Mouse (Mus musculus): ENCODE results near the gene Ust. TPM values are rescaled to one million over a fixed set of nuclear protein-coding genes. Genes with fewer than 3 reads are reported as not detected.

Gene Ust
- polyA plus RNA-seq, 1 experiment from 2014 or later: 4.1 TPM

DNA sequence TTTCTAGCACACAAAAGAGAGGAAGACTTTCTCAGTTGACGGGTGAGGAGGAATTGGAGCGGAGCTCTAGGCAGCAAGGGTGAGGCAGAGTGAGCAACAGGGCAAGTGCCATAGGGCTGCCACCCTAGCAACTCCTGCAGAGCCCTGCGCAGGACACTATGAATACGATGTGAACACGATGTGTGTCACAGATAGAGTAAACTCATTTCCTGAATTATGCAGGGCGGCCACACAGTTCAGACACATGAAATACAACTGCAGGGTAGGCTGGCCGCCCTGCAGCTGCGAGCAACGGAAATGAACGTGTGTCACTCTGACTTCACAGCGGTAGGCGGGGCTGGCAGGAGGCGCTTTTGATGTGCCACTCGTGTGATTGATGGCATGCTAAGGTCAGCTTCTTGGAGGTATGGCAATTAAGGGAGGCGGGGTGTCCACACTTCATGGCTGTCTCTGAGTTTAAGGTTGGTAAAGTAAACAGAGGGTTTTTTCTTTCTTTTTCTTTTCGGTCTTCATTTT, 304.7 kb downstream of the Ust start:
- H3K4me3 ChIP-seq (ENCODE audit: low read length): no peak overlapping the region
- WGBS: 7% methylated on average over 16 of the region's 16 CpGs
- peaks cover 21% of the 10 kb centered on the region for H3K4me1 ChIP-seq (replicated peaks; ENCODE audit: control insufficient read depth, insufficient read depth, low read length)
- peak overlapping the region; percentile 38 for H3K4me2 ChIP-seq (ENCODE audit: low read depth, low read length)
- ATAC-seq (ENCODE audit: low read depth): peak; percentile 66
- H3K27me3 ChIP-seq (ENCODE audit: control insufficient read depth, insufficient read depth, low read depth, low read length): no peaks in the 10 kb centered on the region
- H3K27ac ChIP-seq (ENCODE audit: low read length): no peak overlapping the region; the same call in 1 of the 2 replicates
- no peaks in the 10 kb centered on the region for H3K36me3 ChIP-seq (ENCODE audit: control insufficient read depth, insufficient read depth, low read length)
- no peaks in the 10 kb centered on the region for H3K9me3 ChIP-seq (ENCODE audit: control insufficient read depth, low read length)
- H3K9ac ChIP-seq (ENCODE audit: low read length): no peak overlapping the region

DNA sequence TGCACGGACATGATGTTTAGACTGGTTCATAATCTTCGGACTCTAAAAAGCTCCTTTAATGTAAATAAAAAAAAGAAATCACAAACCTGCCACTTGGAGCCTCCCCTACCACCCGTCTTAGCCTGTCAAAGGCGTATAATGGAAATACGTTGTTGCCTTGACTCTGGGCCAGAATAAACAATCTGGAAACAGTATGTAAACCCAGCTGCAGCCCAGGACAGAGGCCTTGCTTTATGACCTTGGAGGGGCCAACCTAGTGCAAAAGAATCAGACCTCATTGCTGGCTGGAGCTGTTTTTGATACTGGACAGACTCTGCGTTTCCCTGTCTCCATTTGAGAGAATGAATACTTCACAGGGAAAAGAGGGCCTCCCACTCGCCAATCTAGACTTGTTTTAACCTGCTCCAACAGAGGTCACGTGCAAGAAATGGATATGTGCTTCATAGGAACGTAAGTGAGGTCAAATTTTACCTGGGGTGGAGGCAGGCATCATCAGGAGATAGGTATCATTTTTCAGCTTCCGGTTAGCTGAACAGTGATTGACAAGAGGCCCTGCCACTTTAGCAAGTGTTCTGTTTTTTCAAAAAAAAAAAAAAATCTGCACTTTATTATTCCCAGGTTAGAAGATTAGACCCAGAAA, 305.2 kb downstream of the Ust start:
- Histone ChIP-seq H3K9me3 (ENCODE audit: control insufficient read depth, low read length) (no peaks in the 10 kb centered on the region), H3K4me3 (ENCODE audit: low read length) (no peak overlapping the region), H3K36me3 (ENCODE audit: control insufficient read depth, insufficient read depth, low read length) (no peaks in the 10 kb centered on the region), H3K4me1 (replicated peaks; ENCODE audit: control insufficient read depth, insufficient read depth, low read length) (peaks cover 21% of the 10 kb centered on the region), H3K27ac (ENCODE audit: low read length) (no peak overlapping the region; the same call in none of the 2 replicates), H3K9ac (ENCODE audit: low read length) (no peak overlapping the region), H3K27me3 (ENCODE audit: control insufficient read depth, insufficient read depth, low read depth, low read length) (no peaks in the 10 kb centered on the region), H3K4me2 (ENCODE audit: low read depth, low read length) (peak overlapping the region; percentile 38)
- WGBS: 13% methylated on average over 10 of the region's 10 CpGs
- ATAC-seq (ENCODE audit: low read depth): peak; percentile 77

DNA sequence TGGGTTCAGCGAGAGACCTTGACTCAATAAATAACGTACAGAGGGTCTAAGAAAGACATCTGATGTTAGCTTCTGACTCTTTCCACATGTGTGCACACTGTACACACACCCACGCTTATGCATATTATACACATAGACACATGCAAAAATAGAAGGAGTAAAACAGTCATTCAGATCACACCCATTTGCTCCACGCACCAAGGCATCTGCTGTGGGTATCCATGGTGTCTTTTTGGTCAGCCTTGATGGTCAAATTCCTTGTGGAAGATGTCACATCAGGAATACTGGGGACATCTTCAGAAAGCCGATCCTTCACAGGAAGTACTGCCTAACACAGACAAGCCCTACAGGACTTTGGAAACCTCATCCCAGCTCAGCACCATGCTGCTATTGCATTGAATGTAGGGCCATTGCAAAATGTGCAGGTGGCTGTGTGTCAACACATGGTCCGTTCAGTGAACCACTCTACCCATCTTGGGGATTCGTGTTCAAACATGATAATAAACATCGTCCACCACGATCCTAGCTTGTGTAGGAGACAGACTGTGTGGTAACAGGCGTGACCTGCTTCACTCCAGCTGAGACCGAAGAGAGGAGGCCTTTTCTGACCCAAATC, 305.9 kb downstream of the Ust start:
- Histone ChIP-seq H3K27me3 (ENCODE audit: control insufficient read depth, insufficient read depth, low read depth, low read length) (no peaks in the 10 kb centered on the region), H3K9ac (ENCODE audit: low read length) (no peak overlapping the region), H3K4me3 (ENCODE audit: low read length) (no peak overlapping the region), H3K4me2 (ENCODE audit: low read depth, low read length) (no peak overlapping the region; the same call in 1 of the 2 replicates), H3K36me3 (ENCODE audit: control insufficient read depth, insufficient read depth, low read length) (no peaks in the 10 kb centered on the region), H3K4me1 (replicated peaks; ENCODE audit: control insufficient read depth, insufficient read depth, low read length) (peaks cover 21% of the 10 kb centered on the region), H3K9me3 (ENCODE audit: control insufficient read depth, low read length) (no peaks in the 10 kb centered on the region), H3K27ac (ENCODE audit: low read length) (no peak overlapping the region)
- WGBS: 44% methylated on average over 11 of the region's 11 CpGs
- ATAC-seq (ENCODE audit: low read depth): peak; percentile 30

DNA sequence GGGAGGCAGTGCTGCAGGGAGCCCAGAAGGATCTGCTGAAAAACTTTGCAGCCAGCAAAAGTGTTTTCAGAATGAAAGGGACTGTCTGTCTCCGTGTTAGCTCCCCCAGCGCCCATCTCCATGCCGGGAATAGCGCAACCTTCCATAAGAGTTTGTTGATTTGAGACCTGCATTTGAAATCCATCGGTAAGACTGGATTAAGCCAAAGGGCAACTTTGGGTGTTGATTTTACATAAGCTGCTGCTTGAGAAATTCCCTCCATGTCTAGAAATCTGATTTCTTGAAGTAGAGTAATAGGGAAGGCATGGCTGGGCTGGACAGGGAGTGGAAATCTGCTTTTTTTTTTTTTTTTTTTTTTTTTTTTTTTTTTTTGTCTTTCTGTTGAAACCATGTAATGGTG, 306.9 kb downstream of the Ust start:
- Histone ChIP-seq H3K4me3 (ENCODE audit: low read length) (no peak overlapping the region), H3K9ac (ENCODE audit: low read length) (no peak overlapping the region)
- ATAC-seq (ENCODE audit: low read depth): no peak

DNA sequence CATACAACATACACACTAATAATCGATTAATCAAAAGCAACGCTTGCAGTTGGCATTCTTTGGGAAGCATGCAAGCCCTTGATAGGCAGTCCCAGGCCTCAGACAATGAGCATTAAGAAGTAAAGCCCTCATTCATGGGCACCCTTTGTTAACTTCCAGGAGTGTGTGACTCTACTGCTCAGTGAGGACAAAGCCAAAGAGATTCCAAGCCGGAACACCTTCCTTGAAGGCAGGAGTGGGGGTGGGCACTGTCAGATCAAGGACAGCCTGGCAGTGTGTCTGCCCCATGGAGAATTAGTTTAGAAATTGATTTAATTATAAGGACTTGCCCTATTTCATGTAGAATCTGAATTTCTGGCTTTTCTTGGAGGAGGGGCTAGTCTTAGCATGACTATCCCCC, 308.3 kb downstream of the Ust start:
- Histone ChIP-seq H3K36me3 (ENCODE audit: control insufficient read depth, insufficient read depth, low read length) (no peaks in the 10 kb centered on the region), H3K4me3 (ENCODE audit: low read length) (no peak overlapping the region), H3K9me3 (ENCODE audit: control insufficient read depth, low read length) (no peaks in the 10 kb centered on the region), H3K27ac (ENCODE audit: low read length) (no peak overlapping the region), H3K4me2 (ENCODE audit: low read depth, low read length) (no peak overlapping the region), H3K27me3 (ENCODE audit: control insufficient read depth, insufficient read depth, low read depth, low read length) (no peaks in the 10 kb centered on the region), H3K4me1 (replicated peaks; ENCODE audit: control insufficient read depth, insufficient read depth, low read length) (peaks cover 17% of the 10 kb centered on the region), H3K9ac (ENCODE audit: low read length) (no peak overlapping the region)
- 82% methylated on average over 3 of the region's 3 CpGs for WGBS
- no peak for ATAC-seq (ENCODE audit: low read depth)

More for the DNA sequence above, 306.9 kb downstream of the Ust start:
- H3K4me2 ChIP-seq (ENCODE audit: low read depth, low read length): no peak overlapping the region
- WGBS: 75% methylated on average over 5 of the region's 5 CpGs
- H3K27me3 ChIP-seq (ENCODE audit: control insufficient read depth, insufficient read depth, low read depth, low read length): no peaks in the 10 kb centered on the region
- H3K4me1 ChIP-seq (replicated peaks; ENCODE audit: control insufficient read depth, insufficient read depth, low read length): peaks cover 17% of the 10 kb centered on the region
- no peak overlapping the region for H3K27ac ChIP-seq (ENCODE audit: low read length)
- no peaks in the 10 kb centered on the region for H3K9me3 ChIP-seq (ENCODE audit: control insufficient read depth, low read length)
- H3K36me3 ChIP-seq (ENCODE audit: control insufficient read depth, insufficient read depth, low read length): no peaks in the 10 kb centered on the region

DNA sequence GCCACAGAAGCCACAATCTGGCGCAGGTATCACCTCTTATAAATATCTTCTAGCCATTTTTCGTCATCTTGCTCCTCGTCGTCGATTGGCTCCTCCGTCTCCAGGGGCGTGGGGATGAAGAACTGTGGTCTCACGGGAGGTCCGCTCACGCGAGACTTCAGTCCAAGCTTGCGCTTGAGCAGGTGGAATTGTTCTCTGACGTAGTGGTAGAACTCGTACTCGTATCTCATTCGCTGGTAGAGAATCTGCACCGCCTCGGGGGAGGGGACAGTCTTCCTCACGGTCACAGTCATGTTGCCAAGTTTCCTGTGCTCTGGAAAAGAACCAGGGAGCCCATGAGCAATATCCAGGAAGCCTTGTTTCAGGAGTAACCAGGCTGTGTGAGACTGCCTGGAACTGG, 311.3 kb downstream of the Ust start:
- 95% methylated on average over 19 of the region's 19 CpGs for WGBS
- Histone ChIP-seq H3K4me3 (ENCODE audit: low read length) (no peak overlapping the region), H3K4me1 (replicated peaks; ENCODE audit: control insufficient read depth, insufficient read depth, low read length) (no peaks in the 10 kb centered on the region; the same call in 1 of the 2 replicates), H3K36me3 (ENCODE audit: control insufficient read depth, insufficient read depth, low read length) (no peaks in the 10 kb centered on the region), H3K9ac (ENCODE audit: low read length) (no peak overlapping the region), H3K27me3 (ENCODE audit: control insufficient read depth, insufficient read depth, low read depth, low read length) (no peaks in the 10 kb centered on the region), H3K27ac (ENCODE audit: low read length) (no peak overlapping the region), H3K9me3 (ENCODE audit: control insufficient read depth, low read length) (no peaks in the 10 kb centered on the region), H3K4me2 (ENCODE audit: low read depth, low read length) (no peak overlapping the region)
- ATAC-seq (ENCODE audit: low read depth): no peak

DNA sequence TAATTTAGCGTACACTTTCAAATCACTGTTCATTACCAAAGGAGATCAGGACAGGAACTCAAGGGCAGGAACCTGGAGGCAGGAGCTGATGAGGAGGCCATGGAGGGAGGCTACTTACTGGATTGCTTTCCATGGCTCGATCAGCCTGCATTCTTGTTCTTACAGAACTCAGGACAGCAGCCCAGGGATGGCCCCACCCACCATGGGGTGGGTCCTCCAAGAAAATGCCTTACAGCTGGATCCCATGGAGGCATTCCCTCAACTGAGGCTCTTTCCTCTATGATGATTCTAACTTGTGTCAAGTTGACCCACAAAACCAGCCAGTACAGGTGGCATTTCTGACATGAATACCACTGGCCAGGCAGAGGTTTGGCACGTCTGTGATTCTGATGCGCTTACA, 314.9 kb downstream of the Ust start:
- Histone ChIP-seq H3K4me2 (ENCODE audit: low read depth, low read length) (no peak overlapping the region), H3K9me3 (ENCODE audit: control insufficient read depth, low read length) (no peaks in the 10 kb centered on the region), H3K4me1 (replicated peaks; ENCODE audit: control insufficient read depth, insufficient read depth, low read length) (no peaks in the 10 kb centered on the region), H3K9ac (ENCODE audit: low read length) (no peak overlapping the region), H3K36me3 (ENCODE audit: control insufficient read depth, insufficient read depth, low read length) (no peaks in the 10 kb centered on the region), H3K27ac (ENCODE audit: low read length) (no peak overlapping the region), H3K4me3 (ENCODE audit: low read length) (no peak overlapping the region), H3K27me3 (ENCODE audit: control insufficient read depth, insufficient read depth, low read depth, low read length) (no peaks in the 10 kb centered on the region)
- 77% methylated on average over 4 of the region's 4 CpGs for WGBS
- ATAC-seq (ENCODE audit: low read depth): no peak

DNA sequence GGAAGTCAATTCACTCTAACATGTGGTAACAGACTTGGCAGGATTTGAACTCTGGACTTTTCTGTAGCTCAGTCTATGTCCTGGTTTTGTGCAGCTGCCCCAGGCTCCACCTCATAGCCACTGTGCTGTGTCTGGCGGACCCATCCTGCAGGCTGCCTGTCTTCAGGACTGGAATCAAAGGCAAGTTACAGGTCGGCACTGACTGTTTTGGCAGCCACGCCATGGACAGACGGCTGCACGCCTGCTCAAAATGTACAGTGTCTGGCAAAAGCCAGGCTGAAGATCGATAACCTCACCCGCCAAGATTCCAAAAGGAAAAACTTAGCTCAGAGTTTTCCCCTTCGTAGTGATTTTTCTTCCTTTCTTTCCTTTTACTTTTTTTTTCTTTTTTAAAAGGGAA, 318.8 kb downstream of the Ust start:
- H3K27ac ChIP-seq (ENCODE audit: low read length): no peak overlapping the region
- no peaks in the 10 kb centered on the region for H3K4me1 ChIP-seq (replicated peaks; ENCODE audit: control insufficient read depth, insufficient read depth, low read length)
- no peak overlapping the region for H3K4me2 ChIP-seq (ENCODE audit: low read depth, low read length)
- H3K36me3 ChIP-seq (ENCODE audit: control insufficient read depth, insufficient read depth, low read length): no peaks in the 10 kb centered on the region
- whole genome bisulfite sequencing: 52% methylated on average over 8 of the region's 8 CpGs
- H3K9me3 ChIP-seq (ENCODE audit: control insufficient read depth, low read length): no peaks in the 10 kb centered on the region
- no peak for ATAC-seq (ENCODE audit: low read depth)
- no peaks in the 10 kb centered on the region for H3K27me3 ChIP-seq (ENCODE audit: control insufficient read depth, insufficient read depth, low read depth, low read length)
- no peak overlapping the region for H3K4me3 ChIP-seq (ENCODE audit: low read length)
- H3K9ac ChIP-seq (ENCODE audit: low read length): no peak overlapping the region

DNA sequence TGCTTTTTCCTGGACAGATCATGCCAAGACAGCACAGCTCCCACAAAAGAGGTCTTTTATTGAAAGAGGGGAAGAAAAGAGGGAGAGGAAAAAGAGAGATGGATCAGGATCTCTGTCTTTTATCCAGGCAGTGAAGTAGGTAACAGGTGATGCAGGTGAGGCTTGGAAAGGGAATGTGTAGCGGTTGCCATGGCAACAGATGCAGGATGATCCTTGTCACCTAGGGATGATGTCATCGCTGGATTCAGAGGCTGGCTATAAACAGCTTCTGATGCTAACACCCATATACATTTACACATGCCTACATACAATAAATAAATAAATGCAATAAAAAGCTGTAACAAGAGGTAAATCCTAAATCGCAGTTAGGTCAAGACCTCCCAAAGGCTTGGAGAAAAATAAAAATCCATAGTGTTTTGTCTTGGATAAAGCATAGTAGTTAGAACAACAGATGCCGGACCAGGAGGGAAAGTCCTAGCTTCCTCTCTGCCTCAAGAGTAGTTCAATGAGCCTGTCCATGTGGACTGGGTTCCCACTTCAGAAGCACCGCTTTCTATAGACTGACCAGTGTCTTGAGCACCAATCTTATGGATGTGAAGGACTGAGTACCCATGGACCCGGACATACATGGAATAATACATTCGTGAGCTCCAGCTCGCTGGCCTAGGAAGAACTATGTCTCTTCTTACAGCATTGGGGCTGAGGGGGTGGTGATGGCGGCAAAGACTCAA, 319.4 kb downstream of the Ust start:
- no peak for ATAC-seq (ENCODE audit: low read depth)
- Histone ChIP-seq H3K27me3 (ENCODE audit: control insufficient read depth, insufficient read depth, low read depth, low read length) (no peaks in the 10 kb centered on the region), H3K9me3 (ENCODE audit: control insufficient read depth, low read length) (no peaks in the 10 kb centered on the region), H3K36me3 (ENCODE audit: control insufficient read depth, insufficient read depth, low read length) (no peaks in the 10 kb centered on the region), H3K4me3 (ENCODE audit: low read length) (no peak overlapping the region), H3K4me2 (ENCODE audit: low read depth, low read length) (no peak overlapping the region), H3K9ac (ENCODE audit: low read length) (no peak overlapping the region), H3K4me1 (replicated peaks; ENCODE audit: control insufficient read depth, insufficient read depth, low read length) (no peaks in the 10 kb centered on the region), H3K27ac (ENCODE audit: low read length) (no peak overlapping the region)
- WGBS: 88% methylated on average over 9 of the region's 9 CpGs

All from lung, embryonic 16.5 days (tissue).